Mouse (Mus musculus) bone marrow, adult 2 months (tissue): Measurements from ENCODE around the gene Cadm2.

Experiments used
- CTCF ChIP-seq: fragments of 200-500 bp; IDR thresholded peaks from 2 replicates; pipeline ENCODE4 v1.5.1; 2011; ENCODE audit warnings: low read length, control low read depth; ENCODE audit not compliant: control insufficient read depth, insufficient read depth
- POLR2A ChIP-seq: fragments of 200-500 bp; IDR thresholded peaks from 2 replicates; pipeline ENCODE4 v1.6.1; 2011; ENCODE audit warnings: low read depth, mild to moderate bottlenecking, control low read depth, low read length, borderline replicate concordance; ENCODE audit not compliant: control insufficient read depth

GRCm38 (mm10) chr16:67284664-67285063 lies 336.0 kb downstream of the Cadm2 start:
- TF ChIP-seq CTCF (no peak), POLR2A (no peak)
